Mouse (Mus musculus): ENCODE results near the gene Kmt5b. TPM values are rescaled to one million over a fixed set of nuclear protein-coding genes. Genes with fewer than 3 reads are reported as not detected.

Kmt5b gene
- polyA plus RNA-seq, 1 experiment: 7.4 TPM

GRCm38 (mm10) chr19:3855091-3855490, 87.9 kb downstream of the Kmt5b start:
- H3K36me3 ChIP-seq (ENCODE audit: control insufficient read depth, insufficient read depth, low read length): no peaks in the 10 kb centered on the region; the same call in none of the 2 replicates
- no peaks in the 10 kb centered on the region for H3K27me3 ChIP-seq (ENCODE audit: control insufficient read depth, insufficient read depth, low read length)
- H3K4me1 ChIP-seq (ENCODE audit: control insufficient read depth, insufficient read depth, low read length): peaks cover 12% of the 10 kb centered on the region
- no peak overlapping the region for H3K27ac ChIP-seq (ENCODE audit: control insufficient read depth, insufficient read depth, low read depth, low read length)
- no peak overlapping the region for H3K4me3 ChIP-seq (ENCODE audit: control insufficient read depth, low read depth, low read length)
- TF ChIP-seq POLR2A (IDR thresholded peaks at IDR 0.05; ENCODE audit: control insufficient read depth, low read depth, low read length) (no peak), CTCF (IDR thresholded peaks at IDR 0.05; ENCODE audit: control insufficient read depth, insufficient read depth, insufficient replicate concordance, low read depth, low read length) (no peak)

GRCm38 (mm10) chr19:3855601-3856000, 88.4 kb downstream of the Kmt5b start:
- no peaks in the 10 kb centered on the region for H3K27me3 ChIP-seq (ENCODE audit: control insufficient read depth, insufficient read depth, low read length)
- H3K36me3 ChIP-seq (ENCODE audit: control insufficient read depth, insufficient read depth, low read length): no peaks in the 10 kb centered on the region; the same call in none of the 2 replicates
- H3K4me1 ChIP-seq (ENCODE audit: control insufficient read depth, insufficient read depth, low read length): peaks cover 12% of the 10 kb centered on the region
- TF ChIP-seq CTCF (IDR thresholded peaks at IDR 0.05; ENCODE audit: control insufficient read depth, insufficient read depth, insufficient replicate concordance, low read depth, low read length) (no peak), POLR2A (IDR thresholded peaks at IDR 0.05; ENCODE audit: control insufficient read depth, low read depth, low read length) (no peak)
- peak overlapping the region; percentile 32; the same call in 1 of the 2 replicates for H3K27ac ChIP-seq (ENCODE audit: control insufficient read depth, insufficient read depth, low read depth, low read length)
- H3K4me3 ChIP-seq (ENCODE audit: control insufficient read depth, low read depth, low read length): no peak overlapping the region

GRCm38 (mm10) chr19:3857220-3857619, 90.0 kb downstream of the Kmt5b start:
- peaks cover 7% of the 10 kb centered on the region for H3K4me1 ChIP-seq (ENCODE audit: control insufficient read depth, insufficient read depth, low read length)
- TF ChIP-seq POLR2A (IDR thresholded peaks at IDR 0.05; ENCODE audit: control insufficient read depth, low read depth, low read length): no peak
- no peak for TF ChIP-seq CTCF (IDR thresholded peaks at IDR 0.05; ENCODE audit: control insufficient read depth, insufficient read depth, insufficient replicate concordance, low read depth, low read length)
- no peak overlapping the region for H3K4me3 ChIP-seq (ENCODE audit: control insufficient read depth, low read depth, low read length)
- H3K36me3 ChIP-seq (ENCODE audit: control insufficient read depth, insufficient read depth, low read length): no peaks in the 10 kb centered on the region; the same call in none of the 2 replicates
- no peaks in the 10 kb centered on the region for H3K27me3 ChIP-seq (ENCODE audit: control insufficient read depth, insufficient read depth, low read length)
- H3K27ac ChIP-seq (ENCODE audit: control insufficient read depth, insufficient read depth, low read depth, low read length): no peak overlapping the region

- H3K27me3 ChIP-seq (ENCODE audit: control insufficient read depth, insufficient read depth, low read length): no peaks in the 10 kb centered on the region
- H3K4me3 ChIP-seq (ENCODE audit: control insufficient read depth, low read depth, low read length): no peak overlapping the region
- TF ChIP-seq CTCF (IDR thresholded peaks at IDR 0.05; ENCODE audit: control insufficient read depth, insufficient read depth, insufficient replicate concordance, low read depth, low read length) (no peak), POLR2A (IDR thresholded peaks at IDR 0.05; ENCODE audit: control insufficient read depth, low read depth, low read length) (no peak)
- no peaks in the 10 kb centered on the region; the same call in 1 of the 2 replicates for H3K36me3 ChIP-seq (ENCODE audit: control insufficient read depth, insufficient read depth, low read length)
- H3K27ac ChIP-seq (ENCODE audit: control insufficient read depth, insufficient read depth, low read depth, low read length): no peak overlapping the region
- peaks cover 2% of the 10 kb centered on the region; the same call in 1 of the 2 replicates for H3K4me1 ChIP-seq (ENCODE audit: control insufficient read depth, insufficient read depth, low read length)
Observed at GRCm38 (mm10) chr19:3862713-3863112, 95.5 kb downstream of the Kmt5b start.

GRCm38 (mm10) chr19:3864960-3865359, 97.7 kb downstream of the Kmt5b start:
- Histone ChIP-seq H3K36me3 (ENCODE audit: control insufficient read depth, insufficient read depth, low read length) (no peaks in the 10 kb centered on the region; the same call in 1 of the 2 replicates), H3K4me3 (ENCODE audit: control insufficient read depth, low read depth, low read length) (no peak overlapping the region), H3K4me1 (ENCODE audit: control insufficient read depth, insufficient read depth, low read length) (no peaks in the 10 kb centered on the region), H3K27me3 (ENCODE audit: control insufficient read depth, insufficient read depth, low read length) (no peaks in the 10 kb centered on the region), H3K27ac (ENCODE audit: control insufficient read depth, insufficient read depth, low read depth, low read length) (no peak overlapping the region)
- no peak for TF ChIP-seq POLR2A (IDR thresholded peaks at IDR 0.05; ENCODE audit: control insufficient read depth, low read depth, low read length)
- TF ChIP-seq CTCF (IDR thresholded peaks at IDR 0.05; ENCODE audit: control insufficient read depth, insufficient read depth, insufficient replicate concordance, low read depth, low read length): no peak

Other genes with a start within 250 kb of the Kmt5b start
- gene Ppp6r3, start 191.7 kb upstream of the Kmt5b start, polyA plus RNA-seq (2012; rRNA removed): 28.3 and 28.8 TPM in 2 replicates
- gene Lrp5, start 80.9 kb upstream of the Kmt5b start, polyA plus RNA-seq (2012; rRNA removed): 24.9 and 25.3 TPM in 2 replicates
- 319 and 328 TPM in 2 replicates for gene 1810055G02Rik, start 59.1 kb upstream of the Kmt5b start, polyA plus RNA-seq (2012; rRNA removed)
- gene Chka, start 84.4 kb downstream of the Kmt5b start, polyA plus RNA-seq (2012; rRNA removed): 85.7 and 90.2 TPM in 2 replicates
- 11.2 and 11.4 TPM in 2 replicates for gene Tcirg1, start 139.7 kb downstream of the Kmt5b start, polyA plus RNA-seq (2012; rRNA removed)
- gene Ndufs8, start 145.4 kb downstream of the Kmt5b start, polyA plus RNA-seq (2012; rRNA removed): 69.9 and 91.3 TPM in 2 replicates
- 48.2 and 52.4 TPM in 2 replicates for gene Aldh3b1, start 162.4 kb downstream of the Kmt5b start, polyA plus RNA-seq (2012; rRNA removed)
- gene Unc93b1, start 167.8 kb downstream of the Kmt5b start, polyA plus RNA-seq (2012; rRNA removed): 6.6 and 8.0 TPM in 2 replicates
- 2.9 and 3.2 TPM in 2 replicates for gene Aldh3b3, start 191.2 kb downstream of the Kmt5b start, polyA plus RNA-seq (2012; rRNA removed)
- 48.5 and 48.6 TPM in 2 replicates for gene Aldh3b2, start 204.9 kb downstream of the Kmt5b start, polyA plus RNA-seq (2012; rRNA removed)
- gene Acy3, start 219.1 kb downstream of the Kmt5b start, polyA plus RNA-seq (2012; rRNA removed): 14.7 and 14.9 TPM in 2 replicates
- gene Tbx10, start 225.3 kb downstream of the Kmt5b start, polyA plus RNA-seq (2012; rRNA removed): 0.41 and 0.56 TPM in 2 replicates
- gene Nudt8, start 233.2 kb downstream of the Kmt5b start, polyA plus RNA-seq (2012; rRNA removed): 0.99 and 2.4 TPM in 2 replicates
- gene Gm49405, start 233.2 kb downstream of the Kmt5b start, polyA plus RNA-seq (2012; rRNA removed): 0.48 TPM in 2 replicates
- gene Doc2g, start 235.9 kb downstream of the Kmt5b start, polyA plus RNA-seq (2012; rRNA removed): 1.3 and 2.0 TPM in 2 replicates
- 145 and 173 TPM in 2 replicates for gene Ndufv1, start 245.4 kb downstream of the Kmt5b start, polyA plus RNA-seq (2012; rRNA removed)

Measured in testis, adult 2 months (tissue).